Mouse (Mus musculus) liver, adult 2 months (tissue): Measurements from ENCODE around the gene Satb2. TPM values are rescaled to one million over a fixed set of nuclear protein-coding genes. Genes with fewer than 3 reads are reported as not detected.

ENCODE experiments used
- DNase-seq: peaks from one replicate; pipeline ENCODE4 v3.0.0-alpha.2; 2011; ENCODE audit warnings: low read depth, low spot score; ENCODE audit errors: extremely low read depth
- H3K27ac ChIP-seq: fragments of 200-500 bp; replicated peaks from 2 replicates; pipeline ENCODE4 v1.5.1; 2012; ENCODE audit warnings: low read depth, mild to moderate bottlenecking, control low read depth, inconsistent platforms, low read length; ENCODE audit not compliant: insufficient read depth
- H3K27me3 ChIP-seq: fragments of 200-500 bp; 2 replicates; pipeline ENCODE4 v1.6.1; 2012; ENCODE audit warnings: mild to moderate bottlenecking, moderate library complexity, low read length, inconsistent platforms; ENCODE audit not compliant: control insufficient read depth, insufficient read depth
- H3K36me3 ChIP-seq: fragments of 200-500 bp; 2 replicates; pipeline ENCODE4 v1.6.1; 2012; ENCODE audit warnings: low read length, inconsistent platforms; ENCODE audit not compliant: control insufficient read depth, insufficient read depth
- H3K4me1 ChIP-seq: fragments of 200-500 bp; 2 replicates; pipeline ENCODE4 v1.6.1; 2011; ENCODE audit warnings: low read length; ENCODE audit not compliant: control insufficient read depth, insufficient read depth
- H3K4me3 ChIP-seq: fragments of 200-500 bp; 2 replicates; pipeline ENCODE4 v1.5.1; 2011; ENCODE audit warnings: low read depth, mild to moderate bottlenecking, control low read depth, low read length, moderate library complexity; ENCODE audit not compliant: insufficient read depth
- H3K79me2 ChIP-seq: fragments of 200-500 bp; 2 replicates; pipeline ENCODE4 v1.6.1; 2012; ENCODE audit warnings: inconsistent platforms, mild to moderate bottlenecking, low read length, moderate library complexity; ENCODE audit not compliant: control insufficient read depth, insufficient read depth
- H3K9ac ChIP-seq: fragments of 200-500 bp; 2 replicates; pipeline ENCODE4 v1.6.1; 2012; ENCODE audit warnings: low read depth, mild to moderate bottlenecking, control low read depth, inconsistent platforms, low read length
- CTCF ChIP-seq: fragments of 200-500 bp; IDR thresholded peaks from 2 replicates; pipeline ENCODE4 v1.5.1; 2011; ENCODE audit warnings: low read depth, low read length, control low read depth
- POLR2A ChIP-seq: fragments of 200-500 bp; IDR thresholded peaks from 2 replicates; pipeline ENCODE4 v1.6.1; 2011; ENCODE audit warnings: low read length, control low read depth; ENCODE audit not compliant: insufficient read depth; ENCODE audit errors: extremely low read depth
- WGBS: fragments of 180-500 bp; shearing (Covaris S2); methylation state at CpG from one replicate; pipeline ENCODE4 v1.1.7; 2018; 5-methylcytosine and 5-hydroxymethylcytosine counted together
- polyA plus RNA-seq: library from polyadenylated mRNA; depleted of rRNA; stranded (reverse); fragments of >200 nt; gene quantifications from 2 replicates; pipeline ENCODE4 v1.2.3, GENCODE M21; 2012; rRNA removed
- total RNA-seq: library from RNA; depleted of rRNA; stranded (reverse); fragments of >200 nt; gene quantifications from 2 replicates; pipeline ENCODE4 v1.2.3, GENCODE M21; 2014; rRNA removed

The Satb2 gene
- 0.09 and 0.13 TPM in 2 replicates for total RNA-seq
- 0.16 and 0.17 TPM in 2 replicates for polyA plus RNA-seq

GRCm38 (mm10) chr1:56978151-56978700 is at the start of gene Satb2:
Satb2 (minus strand) TSS chr1:56978650.
- no peaks in the 10 kb centered on the region for H3K79me2 ChIP-seq
- no peak within 1 kb of the TSS for H3K9ac ChIP-seq
- H3K36me3 ChIP-seq, result no peaks in the 10 kb centered on the region
- 0 out of 2 replicates have a peak, but pooled peaks cover 1% of the 10 kb centered on the region for H3K4me1 ChIP-seq
- H3K27ac ChIP-seq, result no peak within 1 kb of the TSS
- no peak for TF ChIP-seq POLR2A
- no peak for TF ChIP-seq CTCF
- WGBS, result 5% methylated on average over 19 of the region's 19 CpGs
- H3K4me3 ChIP-seq, result no peak within 1 kb of the TSS
- no peak for DNase-seq
- H3K27me3 ChIP-seq, result peaks cover 30% of the 10 kb centered on the region

GRCm38 (mm10) chr1:57018941-57019340 is 40.5 kb upstream of the Satb2 start:
- TF ChIP-seq CTCF (no peak), POLR2A (no peak)
- Histone ChIP-seq H3K79me2 (no peaks in the 10 kb centered on the region), H3K27ac (no peak overlapping the region), H3K4me3 (no peak overlapping the region), H3K9ac (no peak overlapping the region), H3K4me1 (no peaks in the 10 kb centered on the region), H3K36me3 (no peaks in the 10 kb centered on the region), H3K27me3 (no peaks in the 10 kb centered on the region)
- DNase-seq, result no peak

GRCm38 (mm10) chr1:57013856-57014255 is 35.4 kb upstream of the Satb2 start:
- H3K4me1 ChIP-seq, result no peaks in the 10 kb centered on the region
- TF ChIP-seq CTCF (no peak), POLR2A (no peak)
- no peak overlapping the region for H3K4me3 ChIP-seq
- no peaks in the 10 kb centered on the region for H3K36me3 ChIP-seq
- no peak overlapping the region for H3K9ac ChIP-seq
- no peaks in the 10 kb centered on the region for H3K79me2 ChIP-seq
- DNase-seq, result no peak
- H3K27ac ChIP-seq, result no peak overlapping the region
- no peaks in the 10 kb centered on the region for H3K27me3 ChIP-seq

GRCm38 (mm10) chr1:57009171-57009570 is 30.7 kb upstream of the Satb2 start:
- H3K79me2 ChIP-seq, result no peaks in the 10 kb centered on the region

GRCm38 (mm10) chr1:56995041-56995440 is 16.6 kb upstream of the Satb2 start:
- Histone ChIP-seq H3K4me3 (no peak overlapping the region), H3K27me3 (no peaks in the 10 kb centered on the region), H3K27ac (no peak overlapping the region), H3K79me2 (no peaks in the 10 kb centered on the region), H3K9ac (no peak overlapping the region), H3K36me3 (no peaks in the 10 kb centered on the region), H3K4me1 (no peaks in the 10 kb centered on the region)
- DNase-seq, result no peak
- TF ChIP-seq CTCF (no peak), POLR2A (no peak)
- WGBS, result 57% methylated on average over 2 of the region's 2 CpGs

More at GRCm38 (mm10) chr1:57009171-57009570, 30.7 kb upstream of the Satb2 start:
- TF ChIP-seq CTCF (no peak), POLR2A (no peak)
- Histone ChIP-seq H3K27ac (no peak overlapping the region), H3K36me3 (no peaks in the 10 kb centered on the region), H3K4me1 (no peaks in the 10 kb centered on the region), H3K9ac (no peak overlapping the region), H3K4me3 (no peak overlapping the region), H3K27me3 (no peaks in the 10 kb centered on the region)
- no peak for DNase-seq
- 69% methylated on average over 4 of the region's 4 CpGs for WGBS

- H3K4me1 ChIP-seq, result no peaks in the 10 kb centered on the region
- 65% methylated on average over 5 of the region's 5 CpGs for WGBS
Observed at GRCm38 (mm10) chr1:56992310-56992709, 13.9 kb upstream of the Satb2 start.

More at GRCm38 (mm10) chr1:56992310-56992709, 13.9 kb upstream of the Satb2 start:
- no peak overlapping the region for H3K4me3 ChIP-seq
- H3K27me3 ChIP-seq, result peaks cover 3% of the 10 kb centered on the region; the same call in 1 of the 2 replicates
- TF ChIP-seq POLR2A, result no peak
- TF ChIP-seq CTCF, result no peak
- no peak for DNase-seq
- no peaks in the 10 kb centered on the region for H3K36me3 ChIP-seq
- no peaks in the 10 kb centered on the region for H3K79me2 ChIP-seq
- no peak overlapping the region for H3K27ac ChIP-seq
- no peak overlapping the region for H3K9ac ChIP-seq
